Mouse (Mus musculus): ENCODE measurements around the gene Spred1.
A peak's percentile ranks its signal among the peaks of the same experiment; 100 is the strongest.

DNA sequence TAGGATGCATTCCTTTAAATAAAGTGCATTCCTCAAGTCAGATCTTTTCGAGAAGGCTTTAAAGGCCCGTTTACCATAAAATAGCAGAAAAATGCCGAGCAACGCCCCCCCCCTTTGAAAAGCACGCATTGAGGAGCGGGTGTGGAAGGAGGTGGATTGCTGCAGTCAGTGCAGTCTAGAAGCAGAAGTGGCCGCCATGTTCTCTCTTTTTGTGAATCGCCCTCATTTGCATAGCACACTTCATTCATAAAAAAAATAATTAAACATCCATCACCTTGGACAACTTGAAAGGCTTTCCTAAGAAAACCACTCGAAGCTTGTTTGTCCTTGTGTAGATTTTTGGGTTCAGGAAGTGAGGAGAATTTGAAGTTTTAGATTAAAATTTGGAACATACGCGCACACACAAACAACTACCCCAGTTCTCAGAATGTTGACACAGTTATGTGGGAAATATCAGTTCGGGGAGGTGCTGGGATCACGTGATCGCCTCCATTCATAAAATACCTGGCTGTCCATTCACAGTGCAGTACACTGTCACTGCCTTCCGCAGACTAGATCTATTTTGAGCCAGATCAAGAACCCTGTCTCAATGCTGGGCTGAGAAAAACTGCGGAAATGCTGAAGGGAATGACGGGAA lies 1.6 kb downstream of the Spred1 start:
- TF ChIP-seq CTCF (IDR thresholded peaks at IDR 0.05; ENCODE audit: low read depth) (no peak), EP300 (IDR thresholded peaks at IDR 0.05; ENCODE audit: low read depth) (0 out of 2 replicates have a peak, but pooled peaks have one; percentile 38)
